Mouse (Mus musculus) hematopoietic stem cell, adult 5-6 weeks (primary cell): ENCODE data around the gene Btn1a1. TPM values are rescaled to one million over a fixed set of nuclear protein-coding genes. Genes with fewer than 3 reads are reported as not detected.

Experiments used
- ATAC-seq, 2 experiments: fragments of 125-278 bp in 1 of 2; replicated peaks in 1 of 2; 2 replicates each; pipeline ENCODE4 v1.8.0; 2016 to 2017; ENCODE audit warnings: inconsistent platforms in 2 of 2, mild to moderate bottlenecking in 2 of 2, moderate number of reproducible peaks in 2 of 2, low read depth in 1 of 2, moderate TSS enrichment in 1 of 2; ENCODE audit not compliant: low FRiP score in 2 of 2, poor library complexity in 2 of 2, severe bottlenecking in 2 of 2, insufficient read depth in 1 of 2, low TSS enrichment in 1 of 2
- total RNA-seq: library from RNA; stranded (forward); fragments of 172-1452, 232-1000 nt; gene quantifications from 2 replicates; pipeline ENCODE4 v1.2.3, GENCODE M21; 2017

Gene Btn1a1
- total RNA-seq, 1 experiment from 2014 or later, result 0.20 TPM

DNA sequence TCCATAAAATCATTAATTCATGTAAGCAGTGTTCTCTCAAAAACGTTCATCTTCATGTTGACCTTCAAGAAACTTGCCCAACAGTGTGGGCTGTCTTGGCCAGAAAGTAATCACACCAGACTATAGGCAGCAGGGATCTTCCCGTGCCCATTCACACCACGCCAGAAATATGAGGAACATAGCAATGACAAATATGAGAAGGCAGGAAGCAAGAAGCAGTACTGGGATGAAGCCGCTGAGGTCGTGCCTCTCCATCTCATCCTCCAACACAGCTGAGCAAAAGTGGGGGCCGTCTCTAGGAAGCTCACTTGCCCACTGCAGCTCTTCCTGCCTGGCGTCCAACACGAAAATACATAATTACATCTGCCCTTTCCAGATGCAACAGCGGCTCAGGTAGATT is 55.1 kb downstream of the Btn1a1 start:
- ATAC-seq, result no peak

Other genes with a start within 250 kb of the Btn1a1 start
- gene Vmn1r222, start 230.0 kb downstream of the Btn1a1 start, total RNA-seq, result not detected in 2 replicates
- not detected in 2 replicates for gene Vmn1r223, start 218.8 kb downstream of the Btn1a1 start, total RNA-seq
- 53.6 and 57.6 TPM in 2 replicates for gene Zfp322a, start 96.7 kb downstream of the Btn1a1 start, total RNA-seq
- gene Abt1, start 42.0 kb downstream of the Btn1a1 start, total RNA-seq, result 12.5 and 18.7 TPM in 2 replicates
- gene Btn2a2, start 23.0 kb upstream of the Btn1a1 start, total RNA-seq, result not detected in 2 replicates
- gene Hist1h4h, start 65.1 kb upstream of the Btn1a1 start, total RNA-seq, result 427 and 875 TPM in 2 replicates
- gene Hist1h2af, start 68.0 kb upstream of the Btn1a1 start, total RNA-seq, result 1,050 and 1,435 TPM in 2 replicates
- gene Hist1h3g, start 69.5 kb upstream of the Btn1a1 start, total RNA-seq, result 35.1 and 72.3 TPM in 2 replicates
- gene Hist1h2bh, start 77.5 kb upstream of the Btn1a1 start, total RNA-seq, result 47.7 and 59.1 TPM in 2 replicates
- gene Hist1h3f, start 78.2 kb upstream of the Btn1a1 start, total RNA-seq, result 45.4 and 80.4 TPM in 2 replicates
- 943 and 1,781 TPM in 2 replicates for gene Hist1h4f, start 85.7 kb upstream of the Btn1a1 start, total RNA-seq
- gene Hist1h1d, start 87.4 kb upstream of the Btn1a1 start, total RNA-seq, result 39.0 and 69.9 TPM in 2 replicates
- 153 and 296 TPM in 2 replicates for gene Hist1h3e, start 96.5 kb upstream of the Btn1a1 start, total RNA-seq
- gene Hist1h2ae, start 105.3 kb upstream of the Btn1a1 start, total RNA-seq, result 87.5 and 265 TPM in 2 replicates
- gene Hist1h2bg, start 105.5 kb upstream of the Btn1a1 start, total RNA-seq, result 765 and 915 TPM in 2 replicates
- gene Hist1h2bf, start 108.3 kb upstream of the Btn1a1 start, total RNA-seq, result 223 and 278 TPM in 2 replicates
- gene Hist1h2ad, start 108.5 kb upstream of the Btn1a1 start, total RNA-seq, result 346 and 539 TPM in 2 replicates
- gene Hist1h3d, start 109.9 kb upstream of the Btn1a1 start, total RNA-seq, result 76.7 and 84.0 TPM in 2 replicates
- 639 and 801 TPM in 2 replicates for gene Hist1h4d, start 115.7 kb upstream of the Btn1a1 start, total RNA-seq
- gene Hist1h2be, start 155.2 kb upstream of the Btn1a1 start, total RNA-seq, result 51.7 and 72.2 TPM in 2 replicates
- 102 and 170 TPM in 2 replicates for gene Hist1h1e, start 156.7 kb upstream of the Btn1a1 start, total RNA-seq
- 45.3 and 83.9 TPM in 2 replicates for gene Hist1h2ac, start 218.0 kb upstream of the Btn1a1 start, total RNA-seq
- 109 and 180 TPM in 2 replicates for gene Hist1h2bc, start 218.3 kb upstream of the Btn1a1 start, total RNA-seq
- gene Hist1h1t, start 229.9 kb upstream of the Btn1a1 start, total RNA-seq, result not detected in 2 replicates
- gene Hist1h4c, start 232.6 kb upstream of the Btn1a1 start, total RNA-seq, result 140 and 291 TPM in 2 replicates
- 3.1 TPM in 2 replicates for gene Hfe, start 245.0 kb upstream of the Btn1a1 start, total RNA-seq